Mouse (Mus musculus): ENCODE measurements at regions not wholly inside any gene's neighbourhood (a gene's known extent, or its start where the extent isn't known, plus 50 kb on each side); places are given as distances from the start of the nearest gene placed in this dataset.

GRCm38 (mm10) chr4:109610222-109610621, 56.8 kb downstream of the Cdkn2c start:
- no peak for DNase-seq (ENCODE audit: low read depth)

DNA sequence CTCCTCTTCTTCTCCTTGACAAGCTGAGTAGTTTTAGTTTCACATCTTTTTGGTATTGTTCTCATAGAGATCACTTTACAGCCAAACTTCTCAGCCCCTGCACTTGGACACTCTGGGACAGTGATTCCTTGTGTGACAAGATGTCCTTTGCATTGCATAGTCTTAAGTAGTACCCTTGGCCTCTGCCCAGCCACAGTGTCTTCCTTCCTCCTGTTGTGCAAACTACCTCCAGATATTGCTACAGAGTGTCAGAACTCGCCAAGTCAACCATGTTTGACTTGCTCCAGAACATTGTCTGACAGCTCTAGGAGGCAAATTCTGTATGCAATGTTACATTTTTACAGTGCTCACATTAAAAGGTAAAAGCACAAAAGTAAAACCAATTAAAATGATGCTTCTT, 57.2 kb downstream of the Cdkn2c start:
- DNase-seq (ENCODE audit: low read depth), result peak; percentile 63

- peak; percentile 67 for DNase-seq (ENCODE audit: low read depth)
Measured at GRCm38 (mm10) chr4:109589760-109590312, 58.7 kb upstream of the 4930522H14Rik start.

DNA sequence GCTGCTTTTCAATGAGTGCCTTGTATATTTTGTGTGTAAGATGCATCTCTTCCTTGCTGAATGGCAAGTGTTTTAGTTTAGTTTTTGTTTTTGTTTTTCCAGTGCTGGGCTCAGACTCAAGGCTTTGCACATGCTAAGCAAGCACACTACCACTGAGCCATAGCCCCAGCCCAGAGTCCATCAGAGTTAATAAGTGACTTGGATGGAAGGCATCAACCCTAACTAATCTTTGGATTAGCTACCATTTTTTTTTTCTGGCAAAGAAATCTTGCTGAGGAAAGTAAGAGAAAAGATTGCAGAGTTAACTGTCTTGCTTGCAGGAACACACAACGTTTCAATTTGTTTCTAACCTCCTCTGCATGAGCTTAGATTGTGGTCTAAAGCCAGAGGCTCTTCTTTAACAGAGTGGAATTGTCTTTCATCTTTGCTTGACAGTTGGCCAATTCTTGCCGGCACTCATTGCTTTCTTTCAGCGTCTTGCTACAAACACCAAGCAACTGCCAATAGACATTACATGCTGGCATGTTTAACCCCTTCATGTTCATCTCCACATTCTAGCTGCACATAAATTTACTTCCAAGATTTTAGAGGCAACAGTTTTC, 52.2 kb upstream of the 4930522H14Rik start:
- peak; percentile 77 for DNase-seq (ENCODE audit: low read depth)

- no peak for DNase-seq (ENCODE audit: low read depth)
Measured at GRCm38 (mm10) chr4:109582523-109582922, 51.4 kb upstream of the 4930522H14Rik start.

Data from gonadal fat pad, adult 2 months (tissue).